Mouse (Mus musculus) layer of hippocampus, adult 6 months (tissue): Measurements from ENCODE around the gene Gm20737. TPM values are rescaled to one million over a fixed set of nuclear protein-coding genes. Genes with fewer than 3 reads are reported as not detected.

ENCODE experiments used
- long read RNA-seq, 2 experiments: library from polyadenylated mRNA; unstranded; transcript quantifications; one replicate each; pipeline ENCODE4 v2.0.0; 2019 to 2020
- polyA plus RNA-seq: library from polyadenylated mRNA; unstranded; fragments of <200 nt; fragmentation: Nextera tagmentation; gene quantifications from 2 replicates; pipeline ENCODE4 v1.2.3, GENCODE M21; 2021

Gene Gm20737
- polyA plus RNA-seq = not detected in 2 replicates
- long read RNA-seq, experiment 1 = 0 reads
- long read RNA-seq, experiment 2 = 0 reads

GRCm38 (mm10) chrY:10535942-10536341, at the start of gene Gm20737:
TSS of gene Gm20737 (minus strand) at chrY:10536042.

GRCm38 (mm10) chrY:10553153-10553552, 17.3 kb upstream of the Gm20737 start, which contains the start of gene Gm21775:
TSS of gene Gm21775 (plus strand) at chrY:10553453.

Other genes with a start within 250 kb of the Gm20737 start
- gene Gm20834, start 211.5 kb downstream of the Gm20737 start, polyA plus RNA-seq = not detected in 2 replicates
- not detected in 2 replicates for gene Gm28510, start 123.3 kb downstream of the Gm20737 start, polyA plus RNA-seq
- not detected in 2 replicates for gene Gm21775, start 17.4 kb upstream of the Gm20737 start, polyA plus RNA-seq
- not detected in 2 replicates for gene Gm21900, start 80.3 kb upstream of the Gm20737 start, polyA plus RNA-seq
- gene Gm20777, start 216.4 kb upstream of the Gm20737 start, polyA plus RNA-seq = not detected in 2 replicates